Comparison of ENCODE assay signal across 23 mouse cellular contexts in genomic region chr16:48716343-48716742, GRCm38 (mm10). TPM values are rescaled to one million over a fixed set of nuclear protein-coding genes. Genes with fewer than 3 reads are reported as not detected.
"Had no signal": no experiment of that assay in that cellular context is flagged by ENCODE, and none has a peak within 500 bp of the region (broad histone marks: within the 10 kb centered on the region; RNA-seq: fewer than 3 reads in every experiment).

No protein-coding gene starts in this region.

- H3K4me1 ChIP-seq: kidney, embryonic 15.5 days; limb, embryonic 12.5 days; limb, embryonic 15.5 days; megakaryocyte, embryonic 14.5 days; midbrain, embryonic 10.5 days; midbrain, embryonic 13.5 days; neural tube, embryonic 13.5 days had no signal

- DNase-seq: kidney, adult 8-10 months; kidney, postnatal 10 days; kidney, postnatal 36 days; layer of hippocampus, postnatal 36 days; left cerebral cortex, postnatal 4 days; liver, postnatal 0 days; lung, embryonic 14.5 days; thymus, adult 18-20 months; thymus, postnatal 36 days had no signal

- H3K4me3 ChIP-seq: kidney, embryonic 15.5 days; left cerebral cortex, adult 2 months; limb, embryonic 12.5 days; limb, embryonic 15.5 days; megakaryocyte, embryonic 14.5 days; midbrain, embryonic 10.5 days; midbrain, embryonic 13.5 days; myocyte; neural tube, embryonic 13.5 days had no signal

- ATAC-seq: liver, postnatal 0 days; lung, postnatal 0 days; midbrain, embryonic 13.5 days; midbrain, embryonic 16.5 days had no signal

- H3K27ac ChIP-seq: kidney, embryonic 15.5 days; left cerebral cortex, adult 2 months; limb, embryonic 12.5 days; limb, embryonic 15.5 days; liver, embryonic 14.5 days; macrophage; midbrain, embryonic 10.5 days; midbrain, embryonic 13.5 days; neural tube, embryonic 13.5 days had no signal

RNA-seq across cellular contexts. Expression of gene Trat1, which starts 55.5 kb away (rescaled TPM):
- polyA plus RNA-seq: kidney, embryonic 15.5 days; limb, embryonic 12.5 days; liver, embryonic 11.5 days; liver, embryonic 14.5 days; liver, postnatal 0 days; lung, embryonic 14.5 days; macrophage; midbrain, embryonic 10.5 days; midbrain, embryonic 16.5 days; myocyte; neural tube, embryonic 13.5 days had no signal
